Mouse (Mus musculus): ENCODE results near the gene Gm20662. TPM values are rescaled to one million over a fixed set of nuclear protein-coding genes. Genes with fewer than 3 reads are reported as not detected.
A peak's percentile ranks its signal among the peaks of the same experiment; 100 is the strongest.

The Gm20662 gene
- polyA plus RNA-seq, 1 experiment from 2014 or later: 0.25 TPM

DNA sequence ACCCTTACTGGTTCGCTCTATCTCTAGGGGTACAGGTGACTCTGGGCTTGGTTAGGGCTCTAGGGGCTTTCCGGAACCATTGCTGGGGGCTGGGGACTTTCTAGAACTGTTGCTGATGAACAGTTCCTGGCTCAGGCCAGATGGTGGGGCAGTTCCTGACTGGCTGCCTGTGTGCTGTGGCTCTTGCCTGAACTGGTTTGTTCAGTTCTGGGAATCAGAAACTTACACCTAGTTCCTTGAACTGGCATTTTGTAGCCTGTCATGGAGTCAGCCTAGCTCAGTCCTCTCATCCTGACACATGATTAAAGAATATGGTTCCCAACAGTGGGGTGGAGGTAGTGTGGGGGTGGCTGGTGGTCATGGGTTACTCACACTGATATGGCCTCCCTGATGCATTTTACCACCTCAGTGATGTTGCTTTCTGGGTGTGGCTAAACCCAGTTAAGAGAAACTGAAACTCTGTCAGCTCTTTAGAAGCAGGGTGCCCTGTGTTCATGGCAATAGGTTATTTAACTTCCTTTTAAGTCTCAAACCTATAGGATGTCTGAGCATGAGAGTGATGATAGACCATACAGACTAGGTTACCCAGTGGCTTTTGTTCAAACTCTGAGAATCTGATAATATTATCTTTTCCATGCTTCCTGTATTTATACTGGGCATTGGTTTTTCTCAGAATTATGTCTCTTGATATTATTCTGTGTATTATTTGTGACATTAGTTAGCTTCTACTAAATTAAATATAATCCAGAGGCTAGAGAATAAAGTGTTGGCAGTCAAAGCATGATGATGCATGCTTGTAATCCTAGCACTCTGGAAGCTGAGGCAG lies 39.4 kb downstream of the Gm20662 start:
- DNase-seq (ENCODE audit: low spot score) (no peak), ATAC-seq (replicated peaks; ENCODE audit: low FRiP score, low read depth) (peak; percentile 43; the same call in 1 of the 2 replicates)
- TF ChIP-seq CTCF (IDR thresholded peaks at IDR 0.05; ENCODE audit: low read depth): peak; percentile 31; the same call in 1 of the 2 replicates
- H3K9ac ChIP-seq (ENCODE audit: low read depth, low read length): no peak overlapping the region
- H3K27ac ChIP-seq: no peak overlapping the region
- no peaks in the 10 kb centered on the region for H3K27me3 ChIP-seq (ENCODE audit: insufficient read depth, low read length)
- WGBS: 87% methylated on average over 2 of the region's 2 CpGs
- no peak overlapping the region for H3K4me3 ChIP-seq (replicated peaks; ENCODE audit: low read depth, low read length)
- H3K4me2 ChIP-seq (ENCODE audit: low read length): no peak overlapping the region
- H3K9me3 ChIP-seq (replicated peaks; ENCODE audit: low read length): no peaks in the 10 kb centered on the region
- H3K4me1 ChIP-seq (replicated peaks; ENCODE audit: insufficient read depth, low read length): no peaks in the 10 kb centered on the region
- peaks cover 30% of the 10 kb centered on the region for H3K36me3 ChIP-seq (ENCODE audit: insufficient read depth, low read length)

DNA sequence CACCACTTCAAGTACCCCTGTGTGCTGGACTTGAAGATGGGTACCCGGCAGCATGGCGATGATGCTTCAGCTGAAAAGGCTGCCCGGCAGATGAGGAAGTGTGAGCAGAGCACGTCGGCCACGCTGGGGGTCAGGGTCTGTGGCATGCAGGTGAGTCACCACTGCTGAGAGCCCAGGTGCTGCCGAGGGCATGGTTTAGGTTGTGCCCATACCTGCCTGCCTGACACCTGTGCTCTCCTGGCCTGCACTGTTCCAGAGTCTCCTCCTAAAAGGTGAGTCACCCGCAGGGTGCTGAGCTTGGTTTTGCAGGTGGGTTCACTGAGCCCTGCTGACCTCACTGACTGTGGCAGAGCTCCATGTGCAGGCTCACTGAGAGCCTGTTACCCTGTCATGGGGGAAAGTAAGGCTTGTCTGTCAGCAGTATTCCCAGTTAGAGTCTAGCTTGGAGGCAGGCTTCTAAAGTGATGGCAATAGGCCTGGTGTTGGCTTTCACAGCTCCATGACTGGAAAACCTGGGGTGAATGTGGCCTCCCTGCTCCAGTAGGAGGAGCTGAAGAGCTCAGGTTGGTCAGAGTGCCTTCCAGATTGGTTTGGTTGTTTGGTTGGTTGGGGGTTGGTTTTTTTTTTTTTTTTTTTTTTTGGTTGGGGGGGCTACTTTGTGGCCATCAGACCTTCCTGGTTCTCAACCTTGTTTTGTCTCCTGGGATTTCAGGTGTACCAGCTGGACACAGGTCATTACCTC lies 48.8 kb downstream of the Gm20662 start:
- ATAC-seq (replicated peaks; ENCODE audit: low FRiP score, low read depth) (no peak), DNase-seq (ENCODE audit: low spot score) (no peak)
- Histone ChIP-seq H3K4me3 (replicated peaks; ENCODE audit: low read depth, low read length) (no peak overlapping the region), H3K9ac (ENCODE audit: low read depth, low read length) (no peak overlapping the region), H3K27me3 (ENCODE audit: insufficient read depth, low read length) (no peaks in the 10 kb centered on the region), H3K4me2 (ENCODE audit: low read length) (no peak overlapping the region), H3K27ac (no peak overlapping the region), H3K4me1 (replicated peaks; ENCODE audit: insufficient read depth, low read length) (peaks cover 10% of the 10 kb centered on the region; the same call in 1 of the 2 replicates), H3K36me3 (ENCODE audit: insufficient read depth, low read length) (peaks cover 44% of the 10 kb centered on the region), H3K9me3 (replicated peaks; ENCODE audit: low read length) (no peaks in the 10 kb centered on the region)
- TF ChIP-seq CTCF (IDR thresholded peaks at IDR 0.05; ENCODE audit: low read depth): peak; percentile 25; the same call in 1 of the 2 replicates
- 95% methylated on average over 8 of the region's 8 CpGs for WGBS

DNA sequence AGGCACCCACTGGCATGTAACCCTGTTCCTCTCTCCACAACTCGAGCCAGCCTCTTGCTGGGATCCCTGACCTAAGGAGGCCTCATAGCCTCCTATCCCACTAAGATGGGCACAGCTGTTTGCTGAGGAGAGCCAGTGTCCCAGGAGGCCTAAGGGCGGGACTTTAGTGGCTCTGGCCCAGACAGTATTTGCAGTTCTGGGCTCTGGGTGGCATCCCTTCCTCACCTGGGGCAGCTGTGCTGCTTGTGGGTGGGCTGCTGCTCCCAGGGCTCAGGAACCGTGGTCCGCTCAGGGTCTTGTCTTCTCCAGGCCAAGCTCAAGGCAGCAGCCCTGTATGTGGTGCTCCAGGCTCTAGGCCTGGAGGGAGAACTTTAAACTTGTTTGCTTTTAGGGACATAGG lies 50.4 kb downstream of the Gm20662 start:
- Histone ChIP-seq H3K9me3 (replicated peaks; ENCODE audit: low read length) (no peaks in the 10 kb centered on the region), H3K4me3 (replicated peaks; ENCODE audit: low read depth, low read length) (no peak overlapping the region), H3K36me3 (ENCODE audit: insufficient read depth, low read length) (peaks cover 39% of the 10 kb centered on the region; the same call in 1 of the 2 replicates), H3K9ac (ENCODE audit: low read depth, low read length) (no peak overlapping the region), H3K27ac (no peak overlapping the region), H3K4me2 (ENCODE audit: low read length) (no peak overlapping the region), H3K4me1 (replicated peaks; ENCODE audit: insufficient read depth, low read length) (peaks cover 10% of the 10 kb centered on the region; the same call in 1 of the 2 replicates), H3K27me3 (ENCODE audit: insufficient read depth, low read length) (no peaks in the 10 kb centered on the region)
- 86% methylated on average over 4 of the region's 4 CpGs for WGBS
- DNase-seq (ENCODE audit: low spot score) (no peak), ATAC-seq (replicated peaks; ENCODE audit: low FRiP score, low read depth) (no peak)
- no peak for TF ChIP-seq CTCF (IDR thresholded peaks at IDR 0.05; ENCODE audit: low read depth)

DNA sequence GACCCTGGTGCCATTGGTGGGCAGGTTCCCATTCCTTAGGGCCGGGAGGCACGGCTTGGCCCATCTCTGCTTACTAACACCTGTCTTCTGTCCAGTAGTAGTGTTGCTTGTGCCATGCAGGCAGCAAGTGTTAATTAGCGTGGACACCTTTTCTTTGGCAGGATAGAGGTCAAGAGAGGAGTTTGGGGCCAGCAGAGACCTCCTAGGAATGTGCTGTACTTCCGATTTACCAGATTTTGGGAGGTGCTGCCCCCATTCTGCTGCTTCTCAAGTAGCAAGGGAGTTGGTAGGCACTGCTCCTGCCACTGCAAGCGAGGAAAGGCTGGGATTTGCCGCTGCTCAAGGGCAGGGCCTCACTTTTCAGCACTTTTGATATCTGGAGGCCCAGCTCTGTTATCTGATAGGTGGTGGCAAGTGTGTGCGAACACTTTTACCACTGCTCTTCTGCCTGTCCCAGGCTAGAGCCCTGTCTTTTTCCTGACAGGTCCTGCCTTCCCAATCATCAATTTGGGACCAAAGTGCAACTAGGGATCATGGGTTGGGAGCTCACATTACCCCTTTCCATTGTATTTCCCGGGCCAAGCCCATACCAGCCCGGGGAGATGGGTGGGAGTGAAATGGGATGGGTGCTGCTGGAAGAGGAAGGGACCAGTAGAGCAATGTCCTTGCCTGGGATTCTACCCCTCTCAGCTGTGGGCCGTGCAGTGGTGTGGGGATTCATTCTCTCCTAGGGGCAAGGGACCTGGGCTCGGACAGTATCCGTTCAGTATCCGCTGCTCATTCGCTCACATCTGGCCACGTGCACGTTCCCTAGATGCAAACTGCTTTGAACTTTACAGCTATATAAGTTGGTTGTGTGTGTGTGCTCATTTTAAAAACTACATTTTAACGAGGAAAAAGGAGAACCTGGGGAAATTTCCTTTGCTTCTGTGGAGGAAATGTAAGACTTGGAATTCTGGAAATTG lies 51.7 kb downstream of the Gm20662 start:
- peak overlapping the region; percentile 81 for H3K4me2 ChIP-seq (ENCODE audit: low read length)
- ATAC-seq (replicated peaks; ENCODE audit: low FRiP score, low read depth) (no peak), DNase-seq (ENCODE audit: low spot score) (no peak)
- H3K9me3 ChIP-seq (replicated peaks; ENCODE audit: low read length): no peaks in the 10 kb centered on the region
- peaks cover 10% of the 10 kb centered on the region; the same call in 1 of the 2 replicates for H3K4me1 ChIP-seq (replicated peaks; ENCODE audit: insufficient read depth, low read length)
- H3K4me3 ChIP-seq (replicated peaks; ENCODE audit: low read depth, low read length): peak overlapping the region; percentile 55
- WGBS: 37% methylated on average over 17 of the region's 17 CpGs
- H3K36me3 ChIP-seq (ENCODE audit: insufficient read depth, low read length): peaks cover 33% of the 10 kb centered on the region; the same call in 1 of the 2 replicates
- TF ChIP-seq CTCF (IDR thresholded peaks at IDR 0.05; ENCODE audit: low read depth): no peak
- peak overlapping the region; percentile 26; the same call in 1 of the 2 replicates for H3K27ac ChIP-seq
- 0 out of 2 replicates have a peak overlapping the region, but pooled peaks have one; percentile 1 for H3K9ac ChIP-seq (ENCODE audit: low read depth, low read length)
- no peaks in the 10 kb centered on the region for H3K27me3 ChIP-seq (ENCODE audit: insufficient read depth, low read length)

DNA sequence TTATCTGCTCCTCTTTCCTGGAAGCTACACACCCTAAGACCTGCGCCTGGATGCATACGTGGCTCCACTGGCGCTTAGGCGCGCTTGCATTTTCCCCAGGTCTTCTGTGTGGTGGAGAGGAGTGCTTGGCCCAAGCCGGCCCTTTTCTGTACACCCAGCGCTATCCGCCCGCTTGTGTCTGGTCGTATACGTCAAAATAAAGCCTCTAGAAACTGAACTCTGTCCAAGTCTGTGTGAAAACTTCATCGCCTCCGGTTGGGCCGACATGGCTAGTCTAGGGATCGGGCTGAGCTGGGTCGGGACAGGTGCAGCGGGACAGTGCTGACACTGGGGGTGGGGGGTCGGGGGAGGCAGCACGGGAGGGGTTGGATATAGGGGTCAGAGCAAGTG lies 52.4 kb downstream of the Gm20662 start:
- DNase-seq (ENCODE audit: low spot score) (peak; percentile 46), ATAC-seq (replicated peaks; ENCODE audit: low FRiP score, low read depth) (peak; percentile 0; the same call in 1 of the 2 replicates)
- no peaks in the 10 kb centered on the region for H3K27me3 ChIP-seq (ENCODE audit: insufficient read depth, low read length)
- H3K4me1 ChIP-seq (replicated peaks; ENCODE audit: insufficient read depth, low read length): peaks cover 14% of the 10 kb centered on the region; the same call in 1 of the 2 replicates
- WGBS: under 1% methylated on average over 19 of the region's 19 CpGs
- TF ChIP-seq CTCF (IDR thresholded peaks at IDR 0.05; ENCODE audit: low read depth): no peak
- peak overlapping the region; percentile 24; the same call in 1 of the 2 replicates for H3K9ac ChIP-seq (ENCODE audit: low read depth, low read length)
- peak overlapping the region; percentile 55 for H3K4me3 ChIP-seq (replicated peaks; ENCODE audit: low read depth, low read length)
- H3K36me3 ChIP-seq (ENCODE audit: insufficient read depth, low read length): peaks cover 32% of the 10 kb centered on the region; the same call in 1 of the 2 replicates
- H3K27ac ChIP-seq: peak overlapping the region; percentile 26; the same call in 1 of the 2 replicates
- H3K9me3 ChIP-seq (replicated peaks; ENCODE audit: low read length): no peaks in the 10 kb centered on the region
- peak overlapping the region; percentile 81 for H3K4me2 ChIP-seq (ENCODE audit: low read length)

Data from kidney, postnatal 0 days (tissue).